8 mouse cellular contexts compared by ENCODE assay signal in genomic region chr7:135624854-135625253, GRCm38 (mm10).
DNase-seq lines count a peak whose midpoint lies in the region; ATAC-seq and TF ChIP-seq lines count a peak whose summit lies in the region.

No protein-coding gene starts in this region.

- no peak for DNase-seq in gastrocnemius, adult 2 months
- no peak for DNase-seq in gastrocnemius, adult 18-20 months (ENCODE audit: low spot score)
- no peak for DNase-seq in liver, embryonic 14.5 days (ENCODE audit: low read depth in 3 of 3, low spot score in 3 of 3)
- DNase-seq in liver, embryonic 11.5 days (ENCODE audit: low spot score), result no peak
- DNase-seq in spleen, adult 18-20 months, result no peak
- no peak for DNase-seq in left cerebral cortex, postnatal 25 days (ENCODE audit: low spot score in 2 of 2)

- no peak for ATAC-seq in liver, embryonic 14.5 days (ENCODE audit: insufficient read depth)
- no peak for ATAC-seq in liver, embryonic 11.5 days (replicated peaks; ENCODE audit: low FRiP score)

- intact Hi-C loops in gastrocnemius, adult 2 months (cut with DNase I), result loop anchor here (2.0 kb wide), 1 partner anchor 88 kb away; the partner anchor contains the start of gene Ptpre
- intact Hi-C loops in left cerebral cortex, postnatal 25 days (cut with DNase I), result no loop called here

- H3K4me3 ChIP-seq in gastrocnemius, adult 2 months, result no peak overlapping the region
- H3K4me3 ChIP-seq in liver, embryonic 14.5 days (ENCODE audit: insufficient read depth in 1 of 2, low read depth in 2 of 2, low read length in 2 of 2), result no peak overlapping the region
- no peak overlapping the region for H3K4me3 ChIP-seq in liver, embryonic 11.5 days (ENCODE audit: low read depth, low read length)
- no peak overlapping the region for H3K4me3 ChIP-seq in E14TG2a.4 (replicated peaks; ENCODE audit: low read length)
- no peak overlapping the region for H3K4me3 ChIP-seq in cortical plate, adult 2 months (ENCODE audit: insufficient read depth, low read length)

- H3K27ac ChIP-seq in gastrocnemius, adult 2 months, result no peak overlapping the region
- H3K27ac ChIP-seq in liver, embryonic 14.5 days, result no peak overlapping the region
- H3K27ac ChIP-seq in liver, embryonic 11.5 days (ENCODE audit: low read depth, low read length), result no peak overlapping the region
- H3K27ac ChIP-seq in cortical plate, adult 2 months (ENCODE audit: insufficient read depth, low read length), result no peak overlapping the region

- H3K9me3 ChIP-seq in liver, embryonic 14.5 days (ENCODE audit: control insufficient read depth, low read length), result no peaks in the 10 kb centered on the region
- no peaks in the 10 kb centered on the region for H3K9me3 ChIP-seq in liver, embryonic 11.5 days (ENCODE audit: control insufficient read depth, low read length)
- H3K9me3 ChIP-seq in E14TG2a.4 (ENCODE audit: low read length), result no peaks in the 10 kb centered on the region

- no peak for TF ChIP-seq EP300 in liver, embryonic 14.5 days (IDR thresholded peaks at IDR 0.05; ENCODE audit: low read depth)

- H3K4me1 ChIP-seq in liver, embryonic 14.5 days (replicated peaks; ENCODE audit: control insufficient read depth in 2 of 2, insufficient read depth in 2 of 2, low read length in 1 of 2), result no peaks in the 10 kb centered on the region
- no peaks in the 10 kb centered on the region; the same call in 1 of the 2 replicates for H3K4me1 ChIP-seq in liver, embryonic 11.5 days (replicated peaks; ENCODE audit: control insufficient read depth, insufficient read depth, low read length)
- H3K4me1 ChIP-seq in E14TG2a.4 (replicated peaks; ENCODE audit: low read depth, low read length), result no peaks in the 10 kb centered on the region
- H3K4me1 ChIP-seq in cortical plate, adult 2 months (ENCODE audit: control insufficient read depth, insufficient read depth, low read length), result peaks cover 3% of the 10 kb centered on the region

- no peak overlapping the region for H3K9ac ChIP-seq in liver, embryonic 14.5 days (replicated peaks)
- no peak overlapping the region for H3K9ac ChIP-seq in liver, embryonic 11.5 days (ENCODE audit: low read depth, low read length)

- no peak overlapping the region for H3K4me2 ChIP-seq in liver, embryonic 14.5 days (ENCODE audit: low read depth)
- H3K4me2 ChIP-seq in liver, embryonic 11.5 days, result no peak overlapping the region

- peak; percentile 81 for TF ChIP-seq CTCF in gastrocnemius, adult 2 months (IDR thresholded peaks at IDR 0.05)
- peak; percentile 72 for TF ChIP-seq CTCF in liver, embryonic 14.5 days (IDR thresholded peaks at IDR 0.05; ENCODE audit: low read depth)
- peak; percentile 78 for TF ChIP-seq CTCF in E14TG2a.4 (conservative IDR thresholded peaks at IDR 0.05; ENCODE audit: low read length)
- TF ChIP-seq CTCF in cortical plate, adult 2 months (IDR thresholded peaks at IDR 0.05; ENCODE audit: extremely low read depth, insufficient read depth, low read length), result peak; percentile 50; the same call in 1 of the 2 replicates

- no peak for TF ChIP-seq POLR2A in cortical plate, adult 2 months (IDR thresholded peaks at IDR 0.05; ENCODE audit: extremely low read depth, insufficient read depth, low read length)

- WGBS in liver, embryonic 14.5 days (ENCODE audit: insufficient replicate concordance), result 48% methylated on average over 3 of the region's 3 CpGs
- 64% methylated on average over 3 of the region's 3 CpGs for WGBS in liver, embryonic 11.5 days

- no peaks in the 10 kb centered on the region for H3K27me3 ChIP-seq in liver, embryonic 14.5 days (ENCODE audit: control insufficient read depth, insufficient read depth, low read length)
- H3K27me3 ChIP-seq in liver, embryonic 11.5 days (replicated peaks; ENCODE audit: control insufficient read depth, insufficient read depth, low read length), result no peaks in the 10 kb centered on the region
- H3K27me3 ChIP-seq in E14TG2a.4 (ENCODE audit: insufficient read depth, low read length), result no peaks in the 10 kb centered on the region

- H3K36me3 ChIP-seq in liver, embryonic 14.5 days (replicated peaks; ENCODE audit: control insufficient read depth, insufficient read depth, low read depth), result no peaks in the 10 kb centered on the region
- H3K36me3 ChIP-seq in liver, embryonic 11.5 days (ENCODE audit: control insufficient read depth, insufficient read depth, low read length), result no peaks in the 10 kb centered on the region
- H3K36me3 ChIP-seq in E14TG2a.4 (ENCODE audit: insufficient read depth, low read length), result no peaks in the 10 kb centered on the region
